Mouse (Mus musculus): ENCODE results near the gene B3gat3. TPM values are rescaled to one million over a fixed set of nuclear protein-coding genes. Genes with fewer than 3 reads are reported as not detected.
"Not testable (repeated sequence)": the region's sequence is repeated elsewhere in the genome, so short reads cannot be mapped to it uniquely, and the experiment has no call there.

Gene B3gat3
- polyA plus RNA-seq (2015; fragmentation: Nextera tagmentation; extraction: Ambion mirVana): 39.5 and 39.6 TPM in 2 replicates

DNA sequence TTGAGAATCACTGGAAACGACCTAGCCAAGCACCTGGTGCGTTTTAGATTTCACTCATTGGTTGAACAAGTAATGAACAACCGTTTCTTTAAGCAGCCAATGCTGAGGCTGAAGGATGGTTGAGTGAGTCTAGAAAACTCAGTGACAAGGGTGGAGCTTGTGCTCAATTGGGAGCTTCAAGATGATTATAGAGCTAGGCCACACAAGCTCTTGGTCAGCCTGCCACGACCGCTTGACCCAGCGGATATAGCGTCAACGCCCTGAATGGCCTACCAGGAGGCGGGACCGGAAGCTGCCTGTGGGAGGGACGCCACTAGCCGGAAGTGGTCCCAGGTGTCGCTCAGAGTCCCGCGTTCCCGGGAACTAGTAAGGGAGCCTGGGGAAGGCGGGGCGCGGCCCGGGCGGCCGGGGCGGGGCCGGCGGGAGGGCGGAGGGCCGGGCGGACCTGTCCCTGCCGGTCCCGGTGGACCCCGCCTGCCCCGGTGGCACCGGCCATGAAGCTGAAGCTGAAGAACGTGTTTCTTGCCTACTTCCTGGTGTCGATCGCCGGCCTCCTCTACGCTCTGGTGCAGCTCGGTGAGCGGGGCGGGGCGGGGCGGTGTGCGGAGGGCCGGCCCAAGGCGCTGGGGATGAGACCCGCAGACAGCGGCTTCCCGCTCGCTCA, at the start of gene B3gat3:
Gene B3gat3 (plus strand): TSS at position 302 of the 664 bp plus-strand sequence.
- ATAC-seq (peak; percentile 99), DNase-seq (ENCODE audit: low spot score) (peak; percentile 97)
- no peak for TF ChIP-seq CTCF (IDR thresholded peaks at IDR 0.05)
- TF ChIP-seq EP300 (IDR thresholded peaks at IDR 0.05): no peak
- 4% methylated on average over 40 of the region's 50 CpGs for WGBS
- Histone ChIP-seq H3K4me1 (ENCODE audit: insufficient read depth, low read depth, low read length) (peaks cover 7% of the 10 kb centered on the region; the same call in 1 of the 2 replicates), H3K4me3 (ENCODE audit: low read depth, low read length) (peak within 1 kb of the TSS; percentile 74), H3K36me3 (ENCODE audit: insufficient read depth, low read length) (peaks cover 14% of the 10 kb centered on the region; the same call in 1 of the 2 replicates), H3K27ac (ENCODE audit: low read length) (peak within 1 kb of the TSS; percentile 91), H3K9ac (replicated peaks; ENCODE audit: low read depth) (peak within 1 kb of the TSS; percentile 77), H3K27me3 (replicated peaks; ENCODE audit: insufficient read depth, low read length) (no peaks in the 10 kb centered on the region), H3K9me3 (ENCODE audit: low read length) (no peaks in the 10 kb centered on the region), H3K4me2 (replicated peaks; ENCODE audit: low read depth, low read length) (peak within 1 kb of the TSS; percentile 66)

GRCm38 (mm10) chr19:8870381-8870780, 49.8 kb upstream of the B3gat3 start:
- ATAC-seq; H3K9ac ChIP-seq (replicated peaks; ENCODE audit: low read depth); H3K27me3 ChIP-seq (replicated peaks; ENCODE audit: insufficient read depth, low read length); H3K27ac ChIP-seq (ENCODE audit: low read length); H3K9me3 ChIP-seq (ENCODE audit: low read length); H3K4me3 ChIP-seq (ENCODE audit: low read depth, low read length); DNase-seq (ENCODE audit: low spot score); H3K4me1 ChIP-seq (ENCODE audit: insufficient read depth, low read depth, low read length); H3K36me3 ChIP-seq (ENCODE audit: insufficient read depth, low read length): not testable (repeated sequence)
- 73% methylated on average over 3 of the region's 3 CpGs for WGBS
- H3K4me2 ChIP-seq (replicated peaks; ENCODE audit: low read depth, low read length): peak overlapping the region; percentile 72

GRCm38 (mm10) chr19:8870838-8871237, 49.3 kb upstream of the B3gat3 start:
- peaks cover 8% of the 10 kb centered on the region; the same call in 1 of the 2 replicates for H3K36me3 ChIP-seq (ENCODE audit: insufficient read depth, low read length)
- peak overlapping the region; percentile 72 for H3K4me2 ChIP-seq (replicated peaks; ENCODE audit: low read depth, low read length)
- TF ChIP-seq CTCF (IDR thresholded peaks at IDR 0.05) (no peak), EP300 (IDR thresholded peaks at IDR 0.05) (no peak)
- no peaks in the 10 kb centered on the region for H3K9me3 ChIP-seq (ENCODE audit: low read length)
- peaks cover 6% of the 10 kb centered on the region; the same call in 1 of the 2 replicates for H3K4me1 ChIP-seq (ENCODE audit: insufficient read depth, low read depth, low read length)
- DNase-seq (ENCODE audit: low spot score) (no peak), ATAC-seq (peak; percentile 18)
- H3K9ac ChIP-seq (replicated peaks; ENCODE audit: low read depth): peak overlapping the region; percentile 62
- WGBS: 29% methylated on average over 9 of the region's 9 CpGs
- no peaks in the 10 kb centered on the region for H3K27me3 ChIP-seq (replicated peaks; ENCODE audit: insufficient read depth, low read length)
- H3K27ac ChIP-seq (ENCODE audit: low read length): peak overlapping the region; percentile 65
- H3K4me3 ChIP-seq (ENCODE audit: low read depth, low read length): peak overlapping the region; percentile 95

DNA sequence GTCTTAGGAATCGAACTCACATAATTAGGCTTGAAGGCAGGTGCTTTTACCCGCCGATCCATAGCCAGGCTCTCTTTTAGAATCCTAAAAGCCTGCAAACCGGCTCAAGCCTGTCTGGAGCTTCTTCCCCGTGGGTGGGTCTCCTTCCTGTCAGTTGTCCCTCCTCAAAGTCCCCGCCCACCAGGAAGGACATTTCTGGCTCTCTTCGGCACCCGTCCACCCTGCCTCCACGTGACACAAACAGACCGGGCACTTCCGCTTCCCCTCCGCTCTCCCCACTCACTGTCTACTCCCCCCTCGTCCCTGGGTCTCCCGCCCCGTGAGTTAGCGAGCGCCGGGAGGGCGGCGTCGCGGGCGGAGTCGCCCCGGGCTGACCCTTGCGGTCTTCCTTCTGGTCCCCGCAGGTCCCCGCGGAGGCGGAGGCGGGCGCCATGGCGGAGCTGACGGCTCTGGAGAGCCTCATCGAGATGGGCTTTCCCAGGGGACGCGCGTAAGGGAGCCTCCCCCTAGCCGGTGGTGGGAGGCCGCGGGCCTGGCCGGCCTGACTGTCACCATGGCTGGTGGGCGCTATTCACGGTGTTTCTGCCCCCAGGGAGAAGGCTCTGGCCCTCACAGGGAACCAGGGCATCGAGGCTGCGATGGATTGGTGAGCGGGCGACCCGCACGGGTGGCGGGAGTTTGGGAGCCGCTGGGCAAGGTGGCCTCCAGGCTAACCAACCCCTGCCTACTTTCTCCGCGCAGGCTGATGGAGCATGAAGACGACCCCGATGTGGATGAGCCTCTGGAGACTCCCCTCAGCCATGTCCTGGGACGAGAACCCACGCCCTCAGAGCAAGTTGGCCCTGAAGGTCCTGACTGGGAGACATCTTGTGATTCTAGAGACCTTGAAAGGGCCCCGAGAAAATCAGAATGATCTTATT, 48.6 kb upstream of the B3gat3 start, which contains the start of gene Ubxn1:
Gene Ubxn1 (plus strand): TSS at position 230 of the 920 bp plus-strand sequence.
- H3K4me2 ChIP-seq (replicated peaks; ENCODE audit: low read depth, low read length): peak within 1 kb of the TSS; percentile 72
- H3K27me3 ChIP-seq (replicated peaks; ENCODE audit: insufficient read depth, low read length): no peaks in the 10 kb centered on the region
- H3K4me3 ChIP-seq (ENCODE audit: low read depth, low read length): peak within 1 kb of the TSS; percentile 95
- ATAC-seq (peak; percentile 99), DNase-seq (ENCODE audit: low spot score) (peak; percentile 99)
- H3K27ac ChIP-seq (ENCODE audit: low read length): peak within 1 kb of the TSS; percentile 87
- WGBS: under 1% methylated on average over 54 of the region's 59 CpGs
- H3K9ac ChIP-seq (replicated peaks; ENCODE audit: low read depth): peak within 1 kb of the TSS; percentile 92
- H3K9me3 ChIP-seq (ENCODE audit: low read length): no peaks in the 10 kb centered on the region
- TF ChIP-seq CTCF (IDR thresholded peaks at IDR 0.05) (0 out of 2 replicates have a peak, but pooled peaks have one; percentile 1), EP300 (IDR thresholded peaks at IDR 0.05) (peak; percentile 80)
- H3K36me3 ChIP-seq (ENCODE audit: insufficient read depth, low read length): peaks cover 8% of the 10 kb centered on the region; the same call in 1 of the 2 replicates
- H3K4me1 ChIP-seq (ENCODE audit: insufficient read depth, low read depth, low read length): peaks cover 6% of the 10 kb centered on the region; the same call in 1 of the 2 replicates

GRCm38 (mm10) chr19:8872266-8872840, 47.8 kb upstream of the B3gat3 start:
- H3K4me1 ChIP-seq (ENCODE audit: insufficient read depth, low read depth, low read length): peaks cover 6% of the 10 kb centered on the region; the same call in 1 of the 2 replicates
- peak overlapping the region; percentile 95 for H3K4me3 ChIP-seq (ENCODE audit: low read depth, low read length)
- H3K27ac ChIP-seq (ENCODE audit: low read length): peak overlapping the region; percentile 87
- H3K4me2 ChIP-seq (replicated peaks; ENCODE audit: low read depth, low read length): peak overlapping the region; percentile 72
- no peak for DNase-seq (ENCODE audit: low spot score)
- TF ChIP-seq EP300 (IDR thresholded peaks at IDR 0.05): no peak
- no peak for TF ChIP-seq CTCF (IDR thresholded peaks at IDR 0.05)
- no peaks in the 10 kb centered on the region for H3K27me3 ChIP-seq (replicated peaks; ENCODE audit: insufficient read depth, low read length)
- peak overlapping the region; percentile 92 for H3K9ac ChIP-seq (replicated peaks; ENCODE audit: low read depth)
- no peaks in the 10 kb centered on the region for H3K9me3 ChIP-seq (ENCODE audit: low read length)
- WGBS: 60% methylated on average over 10 of the region's 10 CpGs
- peaks cover 8% of the 10 kb centered on the region; the same call in 1 of the 2 replicates for H3K36me3 ChIP-seq (ENCODE audit: insufficient read depth, low read length)
- no peak for ATAC-seq

Data from lung, postnatal 0 days (tissue).